Mouse (Mus musculus) bone marrow macrophage, adult 2 months (primary cell): ENCODE measurements around the gene Apbb2.

Experiments used
- CTCF ChIP-seq: IDR thresholded peaks from 2 replicates; pipeline ENCODE4 v1.5.1; 2012; ENCODE audit warnings: low read depth, mild to moderate bottlenecking, low read length, moderate library complexity
- POLR2A ChIP-seq: IDR thresholded peaks from 2 replicates; pipeline ENCODE4 v1.6.1; 2012; ENCODE audit warnings: mild to moderate bottlenecking, low read depth, low read length, borderline replicate concordance

DNA sequence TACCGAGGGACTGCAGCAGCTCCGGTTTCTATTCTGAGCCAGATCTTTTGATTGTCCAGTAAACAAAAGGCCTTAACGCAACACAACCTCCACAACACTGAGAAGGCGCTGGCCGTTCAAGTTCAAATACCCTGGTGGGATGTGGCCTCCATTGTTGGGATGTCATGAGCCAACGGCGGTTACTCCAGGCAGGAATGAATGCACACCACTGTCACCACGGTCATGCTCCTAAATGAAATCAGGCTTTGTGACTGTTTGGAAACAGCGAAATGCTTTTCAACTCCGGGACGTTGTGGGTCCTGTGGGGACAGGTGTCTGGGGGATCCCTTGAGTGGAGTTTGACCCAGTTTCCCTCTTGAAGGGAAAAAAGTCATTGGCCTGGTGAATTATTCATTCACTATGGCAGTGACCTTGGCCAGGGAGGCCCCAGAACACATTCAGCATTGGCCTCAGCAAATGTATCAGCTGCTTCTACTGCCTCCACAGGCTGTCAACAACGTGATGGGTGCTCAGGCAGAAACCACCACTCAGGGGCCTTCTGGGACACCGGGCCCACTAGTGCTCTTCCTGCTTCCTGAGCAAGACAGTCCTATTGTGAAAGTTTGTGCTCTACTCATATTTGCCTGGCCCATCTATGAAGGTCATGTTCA is 244.9 kb downstream of the Apbb2 start:
- TF ChIP-seq CTCF = no peak
- TF ChIP-seq POLR2A = no peak
